Mouse (Mus musculus): ENCODE data around the gene Ctnna3. TPM values are rescaled to one million over a fixed set of nuclear protein-coding genes. Genes with fewer than 3 reads are reported as not detected.
"Not testable (repeated sequence)": the region's sequence is repeated elsewhere in the genome, so short reads cannot be mapped to it uniquely, and the experiment has no call there.

Ctnna3 gene
- polyA plus RNA-seq, 1 experiment from 2014 or later = 0.42 TPM

GRCm38 (mm10) chr10:64940975-64941374 is 1511.1 kb downstream of the Ctnna3 start:
- no peak for DNase-seq (ENCODE audit: low spot score)

GRCm38 (mm10) chr10:64958391-64958790 is 1528.5 kb downstream of the Ctnna3 start:
- no peaks in the 10 kb centered on the region for H3K36me3 ChIP-seq (ENCODE audit: control insufficient read depth, insufficient read depth, low read length)
- H3K9me3 ChIP-seq (ENCODE audit: control insufficient read depth, low read length) = no peaks in the 10 kb centered on the region
- DNase-seq (ENCODE audit: low spot score) (no peak), ATAC-seq (ENCODE audit: low FRiP score) (no peak)
- H3K27me3 ChIP-seq (ENCODE audit: control insufficient read depth, insufficient read depth, low read length) = no peaks in the 10 kb centered on the region
- H3K9ac ChIP-seq (ENCODE audit: low read depth, low read length) = no peak overlapping the region
- no peak overlapping the region for H3K27ac ChIP-seq (ENCODE audit: low read depth, low read length)
- no peaks in the 10 kb centered on the region for H3K4me1 ChIP-seq (replicated peaks; ENCODE audit: control insufficient read depth, insufficient read depth, low read length)
- no peak overlapping the region for H3K4me2 ChIP-seq (replicated peaks; ENCODE audit: low read depth, low read length)
- no peak overlapping the region for H3K4me3 ChIP-seq (ENCODE audit: low read depth, low read length)

More at GRCm38 (mm10) chr10:64940975-64941374, 1511.1 kb downstream of the Ctnna3 start:
- no peak overlapping the region for H3K9ac ChIP-seq (ENCODE audit: low read depth, low read length)
- no peak overlapping the region for H3K27ac ChIP-seq (ENCODE audit: low read depth, low read length)
- no peak overlapping the region for H3K4me2 ChIP-seq (replicated peaks; ENCODE audit: low read depth, low read length)
- H3K4me1 ChIP-seq (replicated peaks; ENCODE audit: control insufficient read depth, insufficient read depth, low read length) = no peaks in the 10 kb centered on the region
- no peak for ATAC-seq (ENCODE audit: low FRiP score)
- no peaks in the 10 kb centered on the region for H3K27me3 ChIP-seq (ENCODE audit: control insufficient read depth, insufficient read depth, low read length)
- H3K9me3 ChIP-seq (ENCODE audit: control insufficient read depth, low read length) = no peaks in the 10 kb centered on the region
- H3K36me3 ChIP-seq (ENCODE audit: control insufficient read depth, insufficient read depth, low read length) = no peaks in the 10 kb centered on the region
- H3K4me3 ChIP-seq (ENCODE audit: low read depth, low read length) = no peak overlapping the region
- WGBS = 93% methylated on average over 7 of the region's 7 CpGs

GRCm38 (mm10) chr10:64992871-64993270 is 1563.0 kb downstream of the Ctnna3 start:
- Histone ChIP-seq H3K4me3 (ENCODE audit: low read depth, low read length) (no peak overlapping the region), H3K4me2 (replicated peaks; ENCODE audit: low read depth, low read length) (no peak overlapping the region), H3K27ac (ENCODE audit: low read depth, low read length) (no peak overlapping the region), H3K4me1 (replicated peaks; ENCODE audit: control insufficient read depth, insufficient read depth, low read length) (no peaks in the 10 kb centered on the region), H3K9ac (ENCODE audit: low read depth, low read length) (no peak overlapping the region), H3K9me3 (ENCODE audit: control insufficient read depth, low read length) (no peaks in the 10 kb centered on the region), H3K27me3 (ENCODE audit: control insufficient read depth, insufficient read depth, low read length) (no peaks in the 10 kb centered on the region), H3K36me3 (ENCODE audit: control insufficient read depth, insufficient read depth, low read length) (no peaks in the 10 kb centered on the region)
- 68% methylated on average over 3 of the region's 3 CpGs for WGBS
- DNase-seq (ENCODE audit: low spot score) (no peak), ATAC-seq (ENCODE audit: low FRiP score) (no peak)

GRCm38 (mm10) chr10:65013525-65013924 is 1583.6 kb downstream of the Ctnna3 start:
- DNase-seq (ENCODE audit: low spot score) = no peak
- ATAC-seq (ENCODE audit: low FRiP score) = no peak

GRCm38 (mm10) chr10:65022667-65023066 is 1592.8 kb downstream of the Ctnna3 start:
- DNase-seq (ENCODE audit: low spot score) (no peak), ATAC-seq (ENCODE audit: low FRiP score) (no peak)
- H3K9me3 ChIP-seq (ENCODE audit: control insufficient read depth, low read length) = no peaks in the 10 kb centered on the region
- H3K4me3 ChIP-seq (ENCODE audit: low read depth, low read length) = no peak overlapping the region
- no peak overlapping the region for H3K9ac ChIP-seq (ENCODE audit: low read depth, low read length)
- H3K36me3 ChIP-seq (ENCODE audit: control insufficient read depth, insufficient read depth, low read length) = no peaks in the 10 kb centered on the region
- 91% methylated on average over 2 of the region's 2 CpGs for WGBS
- no peaks in the 10 kb centered on the region for H3K27me3 ChIP-seq (ENCODE audit: control insufficient read depth, insufficient read depth, low read length)
- H3K27ac ChIP-seq (ENCODE audit: low read depth, low read length) = no peak overlapping the region
- no peak overlapping the region for H3K4me2 ChIP-seq (replicated peaks; ENCODE audit: low read depth, low read length)
- no peaks in the 10 kb centered on the region for H3K4me1 ChIP-seq (replicated peaks; ENCODE audit: control insufficient read depth, insufficient read depth, low read length)

More at GRCm38 (mm10) chr10:65013525-65013924, 1583.6 kb downstream of the Ctnna3 start:
- Histone ChIP-seq H3K27me3 (ENCODE audit: control insufficient read depth, insufficient read depth, low read length) (no peaks in the 10 kb centered on the region), H3K27ac (ENCODE audit: low read depth, low read length) (no peak overlapping the region), H3K9me3 (ENCODE audit: control insufficient read depth, low read length) (no peaks in the 10 kb centered on the region), H3K36me3 (ENCODE audit: control insufficient read depth, insufficient read depth, low read length) (no peaks in the 10 kb centered on the region), H3K4me3 (ENCODE audit: low read depth, low read length) (no peak overlapping the region), H3K9ac (ENCODE audit: low read depth, low read length) (no peak overlapping the region), H3K4me1 (replicated peaks; ENCODE audit: control insufficient read depth, insufficient read depth, low read length) (no peaks in the 10 kb centered on the region), H3K4me2 (replicated peaks; ENCODE audit: low read depth, low read length) (no peak overlapping the region)

- not testable (repeated sequence) for H3K27ac ChIP-seq (ENCODE audit: low read depth, low read length); H3K36me3 ChIP-seq (ENCODE audit: control insufficient read depth, insufficient read depth, low read length); H3K4me2 ChIP-seq (replicated peaks; ENCODE audit: low read depth, low read length); H3K9me3 ChIP-seq (ENCODE audit: control insufficient read depth, low read length); H3K4me1 ChIP-seq (replicated peaks; ENCODE audit: control insufficient read depth, insufficient read depth, low read length); H3K4me3 ChIP-seq (ENCODE audit: low read depth, low read length); H3K9ac ChIP-seq (ENCODE audit: low read depth, low read length); ATAC-seq (ENCODE audit: low FRiP score); DNase-seq (ENCODE audit: low spot score); H3K27me3 ChIP-seq (ENCODE audit: control insufficient read depth, insufficient read depth, low read length)
- WGBS = 66% methylated on average over 1 of the region's 1 CpGs
Observed at GRCm38 (mm10) chr10:65033516-65033915, 1603.6 kb downstream of the Ctnna3 start.

Other genes with a start within 250 kb of the Ctnna3 start
- 0.09 and 0.10 TPM in 2 replicates for gene Mypn, start 226.1 kb upstream of the Ctnna3 start, polyA plus RNA-seq (2014; fragmentation: Nextera tagmentation; extraction: Ambion mirVana)
- gene Herc4, start 186.3 kb upstream of the Ctnna3 start, polyA plus RNA-seq (2014; fragmentation: Nextera tagmentation; extraction: Ambion mirVana) = 49.3 and 50.3 TPM in 2 replicates
- 8.4 and 11.2 TPM in 2 replicates for gene Sirt1, start 48.4 kb upstream of the Ctnna3 start, polyA plus RNA-seq (2014; fragmentation: Nextera tagmentation; extraction: Ambion mirVana)
- gene Dnajc12, start 47.7 kb upstream of the Ctnna3 start, polyA plus RNA-seq (2014; fragmentation: Nextera tagmentation; extraction: Ambion mirVana) = 12.5 and 19.6 TPM in 2 replicates
- gene Gm7075, start 8.3 kb upstream of the Ctnna3 start, polyA plus RNA-seq (2014; fragmentation: Nextera tagmentation; extraction: Ambion mirVana) = 0.63 TPM in 1 of 2 replicates, not detected in the other